Mouse (Mus musculus): Measurements from ENCODE around the gene Hoxd10. TPM values are rescaled to one million over a fixed set of nuclear protein-coding genes. Genes with fewer than 3 reads are reported as not detected.

The Hoxd10 gene
- total RNA-seq, 1 experiment from 2014 or later = not detected

Small RNA genes within 50 kb of the gene (microRNA-seq; reads per million reads assigned to microRNA genes)
- gene Gm44463 = 0 reads per million in 2 experiments
- 14,973 to 18,108 reads per million in 2 experiments for gene Mir10b

Other genes with a start within 250 kb of the Hoxd10 start
- 12.8 and 13.5 TPM in 2 replicates for gene Lnpk, start 112.5 kb upstream of the Hoxd10 start, total RNA-seq (2021)
- gene Evx2, start 32.4 kb upstream of the Hoxd10 start, total RNA-seq (2021) = not detected in 2 replicates
- not detected in 2 replicates for gene Hoxd13, start 23.6 kb upstream of the Hoxd10 start, total RNA-seq (2021)
- not detected in 2 replicates for gene Hoxd12, start 16.9 kb upstream of the Hoxd10 start, total RNA-seq (2021)
- not detected in 2 replicates for gene Hoxd11, start 12.4 kb upstream of the Hoxd10 start, total RNA-seq (2021)
- 3.8 and 5.8 TPM in 2 replicates for gene Hoxd9, start 5.8 kb downstream of the Hoxd10 start, total RNA-seq (2021)
- 24.6 and 24.9 TPM in 2 replicates for gene Hoxd8, start 12.7 kb downstream of the Hoxd10 start, total RNA-seq (2021)
- gene Hoxd3, start 20.0 kb downstream of the Hoxd10 start, total RNA-seq (2021) = 0.85 and 0.98 TPM in 2 replicates
- 13.9 and 17.8 TPM in 2 replicates for gene Hoxd4, start 20.0 kb downstream of the Hoxd10 start, total RNA-seq (2021)
- 1.4 and 1.7 TPM in 2 replicates for gene Gm28230, start 34.8 kb downstream of the Hoxd10 start, total RNA-seq (2021)
- gene Hoxd1, start 71.1 kb downstream of the Hoxd10 start, total RNA-seq (2021) = not detected in 2 replicates
- gene Mtx2, start 133.9 kb downstream of the Hoxd10 start, total RNA-seq (2021) = 99.7 and 107 TPM in 2 replicates